8 mouse cellular contexts compared by ENCODE assay signal in genomic region chr13:23535137-23536075, GRCm38 (mm10). TPM values are rescaled to one million over a fixed set of nuclear protein-coding genes. Genes with fewer than 3 reads are reported as not detected.
A peak's percentile ranks its signal among the peaks of the same experiment; 100 is the strongest.
DNase-seq lines count a peak whose midpoint lies in the region; ATAC-seq lines count a peak whose summit lies in the region.
"Not testable (repeated sequence)": the region's sequence is repeated elsewhere in the genome, so short reads cannot be mapped to it uniquely, and the experiment has no call there.

Hist1h3g (plus strand) TSS chr13:23535422.

- not testable (repeated sequence) for H3K36me3 ChIP-seq in megakaryocyte, embryonic 14.5 days (replicated peaks; ENCODE audit: low read length)

- not testable (repeated sequence) for H3K27me3 ChIP-seq in megakaryocyte, embryonic 14.5 days (replicated peaks)

- H3K9me3 ChIP-seq in megakaryocyte, embryonic 14.5 days: not testable (repeated sequence)

- peak; percentile 73 for ATAC-seq in inflammation-experienced regulatory T-cells, adult 6 months

- peak; percentile 87 to 96 for DNase-seq in adrenal gland, adult (ENCODE audit: inconsistent age in 2 of 2, low spot score in 1 of 2)
- DNase-seq in embryo, embryonic 10 days (ENCODE audit: low spot score): peak; percentile 99
- peak; percentile 75 for DNase-seq in gastrocnemius, postnatal 10 days
- DNase-seq in left cerebral cortex, adult 9 months (ENCODE audit: low spot score in 2 of 2): peak; percentile 88 to 94
- DNase-seq in right cerebral cortex, postnatal 14 days: peak; percentile 91
- DNase-seq in urinary bladder, postnatal 36 days (ENCODE audit: low spot score in 2 of 2): peak; percentile 77 to 81

- H3K4me3 ChIP-seq in megakaryocyte, embryonic 14.5 days (replicated peaks): peak within 1 kb of the TSS; percentile 95

- H3K4me1 ChIP-seq in megakaryocyte, embryonic 14.5 days: peaks cover 60% of the 10 kb centered on the region

RNA-seq across cellular contexts. Expression of gene Hist1h3g, which starts in this region (rescaled TPM):
- total RNA-seq in gastrocnemius, postnatal 10 days (2021): 10 to 100 TPM; 58.4 to 59.9 TPM
- 1 to 10 TPM in 1 of 3 experiments, not detected in 2; 1.5 TPM for polyA plus RNA-seq in inflammation-experienced regulatory T-cells, adult 6 months (2017; shearing (Covaris generic))
- polyA plus RNA-seq in megakaryocyte, embryonic 14.5 days (2012; ENCODE audit: insufficient read depth, low replicate concordance): 5.7 and 16.4 TPM in 2 replicates

Comparison
In these comparisons a context has a peak if more than half of its experiments do, and no peak if none do; other contexts are left out.
1. Peak in every context shown above with its lines: DNase-seq, ATAC-seq and H3K4me3 ChIP-seq.